Mouse (Mus musculus) mammary gland, adult 2 months (tissue): ENCODE results near the gene 9530068E07Rik. TPM values are rescaled to one million over a fixed set of nuclear protein-coding genes. Genes with fewer than 3 reads are reported as not detected.

Experiments used
- polyA plus RNA-seq: library from polyadenylated mRNA; depleted of rRNA; stranded (reverse); fragments of >200 nt; gene quantifications from 2 replicates; pipeline ENCODE4 v1.2.3, GENCODE M21; 2012; ENCODE audit warnings: low replicate concordance; rRNA removed

Gene 9530068E07Rik
- polyA plus RNA-seq = 124 and 218 TPM in 2 replicates

DNA sequence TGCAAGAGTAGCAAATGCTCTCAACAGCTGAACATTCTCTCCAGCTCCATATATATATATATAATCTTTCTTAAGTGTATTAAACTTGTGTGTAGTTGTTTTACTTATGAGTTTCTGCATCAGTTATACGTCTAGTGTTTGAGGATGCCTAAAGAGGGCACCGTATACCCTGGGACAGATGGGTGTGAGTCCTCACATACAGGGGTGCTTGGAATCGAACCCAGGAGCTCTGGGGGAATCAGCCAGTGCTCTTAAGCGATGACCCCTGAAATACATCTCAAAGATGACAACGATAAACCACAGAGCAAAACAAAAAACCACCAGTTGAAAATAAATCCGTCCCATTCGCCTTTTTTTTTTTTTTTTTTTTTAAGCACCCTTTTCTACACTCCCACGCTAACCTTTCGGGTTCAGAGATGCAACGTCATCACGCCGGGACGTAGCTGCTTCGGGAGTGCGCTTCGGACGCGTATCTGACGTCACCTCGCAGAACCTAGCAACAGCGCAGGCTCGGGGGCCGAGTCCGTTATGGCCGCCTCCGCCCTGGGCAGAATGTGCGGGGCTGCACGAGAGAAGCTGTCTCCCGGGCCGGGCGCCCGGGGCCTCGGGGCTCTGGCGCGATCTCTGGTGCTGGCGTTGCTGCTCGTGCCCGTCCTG is at the start of gene 9530068E07Rik:
9530068E07Rik (plus strand) TSS at position 489 of the 657 bp plus-strand sequence.

GRCm38 (mm10) chr11:52360471-52361277 is 35.6 kb upstream of the 9530068E07Rik start, which contains the start of gene Vdac1:
Vdac1 (plus strand) TSS chr11:52360860.

Other genes starting within 250 kb of the 9530068E07Rik start
- not detected in 2 replicates for gene Olfr1371, start 182.4 kb upstream of the 9530068E07Rik start, polyA plus RNA-seq
- 9.7 and 44.8 TPM in 2 replicates for gene Skp1a, start 164.4 kb upstream of the 9530068E07Rik start, polyA plus RNA-seq
- 83.5 and 191 TPM in 2 replicates for gene Tcf7, start 113.4 kb upstream of the 9530068E07Rik start, polyA plus RNA-seq
- 48.0 and 208 TPM in 2 replicates for gene Vdac1, start 35.6 kb upstream of the 9530068E07Rik start, polyA plus RNA-seq